Mouse (Mus musculus) stomach, embryonic 16.5 days (tissue): ENCODE results near the gene 4931406C07Rik. TPM values are rescaled to one million over a fixed set of nuclear protein-coding genes. Genes with fewer than 3 reads are reported as not detected.

Experiments
- ATAC-seq: fragments of 200-750 bp; cut with Nextera tagmentation; 2 replicates; pipeline ENCODE4 v1.8.0; 2017; ENCODE audit warnings: moderate number of reproducible peaks, moderate TSS enrichment; ENCODE audit not compliant: insufficient read depth, low FRiP score
- H3K27ac ChIP-seq: fragments of 300-500 bp; sonication (generic); 2 replicates; pipeline ENCODE4 v1.5.1; 2014; ENCODE audit warnings: low read length
- H3K27me3 ChIP-seq: fragments of 300-500 bp; sonication (generic); 2 replicates; pipeline ENCODE4 v1.6.1; 2014; ENCODE audit warnings: low read length, control low read depth, mixed read lengths; ENCODE audit not compliant: control insufficient read depth, insufficient read depth
- H3K36me3 ChIP-seq: fragments of 300-500 bp; sonication (generic); 2 replicates; pipeline ENCODE4 v1.6.1; 2014; ENCODE audit warnings: low read length; ENCODE audit not compliant: control insufficient read depth, insufficient read depth
- H3K4me1 ChIP-seq: fragments of 300-500 bp; sonication (generic); 2 replicates; pipeline ENCODE4 v1.6.1; 2014; ENCODE audit warnings: low read length, control low read depth, mixed read lengths; ENCODE audit not compliant: control insufficient read depth, insufficient read depth
- H3K4me2 ChIP-seq: fragments of 300-500 bp; sonication (generic); 2 replicates; pipeline ENCODE4 v1.6.1; 2014; ENCODE audit warnings: low read depth, low read length, mixed read lengths
- H3K4me3 ChIP-seq: fragments of 300-500 bp; sonication (generic); replicated peaks from 2 replicates; pipeline ENCODE4 v1.5.1; 2014; ENCODE audit warnings: mild to moderate bottlenecking, low read length
- H3K9ac ChIP-seq: fragments of 300-500 bp; sonication (generic); 2 replicates; pipeline ENCODE4 v1.6.1; 2014; ENCODE audit warnings: low read length
- H3K9me3 ChIP-seq: fragments of 300-500 bp; sonication (generic); replicated peaks from 2 replicates; pipeline ENCODE4 v1.6.1; 2016; ENCODE audit warnings: low read length, control low read depth; ENCODE audit not compliant: control insufficient read depth
- WGBS: fragments of 180-500 bp; shearing (Covaris S2); extraction: QIAGEN DNeasy Blood & Tissue Kit; methylation state at CpG from one replicate; pipeline ENCODE4 v1.1.7; 2014; 5-methylcytosine and 5-hydroxymethylcytosine counted together
- polyA plus RNA-seq: library from polyadenylated mRNA; unstranded; fragments of >200 nt; fragmentation: Nextera tagmentation; extraction: Ambion mirVana; gene quantifications from 2 replicates; pipeline ENCODE4 v1.2.1, GENCODE M21; 2015

Gene 4931406C07Rik
- polyA plus RNA-seq, 1 experiment from 2014 or later, result 8.9 TPM

- no peaks in the 10 kb centered on the region for H3K4me1 ChIP-seq
- no peak overlapping the region for H3K4me2 ChIP-seq
- no peak overlapping the region for H3K9ac ChIP-seq
- no peaks in the 10 kb centered on the region for H3K9me3 ChIP-seq
- H3K4me3 ChIP-seq, result no peak overlapping the region
- H3K27ac ChIP-seq, result no peak overlapping the region
- H3K36me3 ChIP-seq, result no peaks in the 10 kb centered on the region
- H3K27me3 ChIP-seq, result no peaks in the 10 kb centered on the region
- WGBS, result 74% methylated on average over 7 of the region's 7 CpGs
- ATAC-seq, result no peak; the same call in 1 of the 2 replicates
Measured at GRCm38 (mm10) chr9:15250376-15250775, 55.9 kb downstream of the 4931406C07Rik start.

- Histone ChIP-seq H3K36me3 (no peaks in the 10 kb centered on the region), H3K9me3 (no peaks in the 10 kb centered on the region), H3K4me2 (no peak overlapping the region), H3K27ac (peak overlapping the region; percentile 40), H3K27me3 (no peaks in the 10 kb centered on the region), H3K9ac (no peak overlapping the region), H3K4me1 (no peaks in the 10 kb centered on the region), H3K4me3 (no peak overlapping the region)
- peak; percentile 75; the same call in 1 of the 2 replicates for ATAC-seq
- WGBS, result 57% methylated on average over 14 of the region's 14 CpGs
Measured at GRCm38 (mm10) chr9:15245319-15246075, 60.8 kb downstream of the 4931406C07Rik start.

GRCm38 (mm10) chr9:15242130-15242529, 64.1 kb downstream of the 4931406C07Rik start:
- no peak overlapping the region for H3K4me3 ChIP-seq
- no peak overlapping the region for H3K4me2 ChIP-seq
- ATAC-seq, result no peak
- H3K36me3 ChIP-seq, result no peaks in the 10 kb centered on the region
- H3K27me3 ChIP-seq, result 0 out of 2 replicates have a peak, but pooled peaks cover 4% of the 10 kb centered on the region
- WGBS, result 87% methylated on average over 1 of the region's 1 CpGs
- H3K9me3 ChIP-seq, result no peaks in the 10 kb centered on the region
- no peak overlapping the region; the same call in 1 of the 2 replicates for H3K27ac ChIP-seq
- H3K9ac ChIP-seq, result no peak overlapping the region
- H3K4me1 ChIP-seq, result no peaks in the 10 kb centered on the region

GRCm38 (mm10) chr9:15241596-15241939, 64.7 kb downstream of the 4931406C07Rik start:
- 39% methylated on average over 9 of the region's 9 CpGs for WGBS
- Histone ChIP-seq H3K4me3 (no peak overlapping the region), H3K9me3 (no peaks in the 10 kb centered on the region), H3K27me3 (0 out of 2 replicates have a peak, but pooled peaks cover 4% of the 10 kb centered on the region), H3K36me3 (no peaks in the 10 kb centered on the region), H3K4me1 (no peaks in the 10 kb centered on the region), H3K9ac (no peak overlapping the region), H3K4me2 (no peak overlapping the region), H3K27ac (peak overlapping the region; percentile 47; the same call in 1 of the 2 replicates)
- peak; percentile 21; the same call in 1 of the 2 replicates for ATAC-seq

GRCm38 (mm10) chr9:15240863-15241595, 65.2 kb downstream of the 4931406C07Rik start:
- Histone ChIP-seq H3K9me3 (no peaks in the 10 kb centered on the region), H3K4me1 (no peaks in the 10 kb centered on the region), H3K36me3 (no peaks in the 10 kb centered on the region), H3K4me2 (no peak overlapping the region), H3K27ac (no peak overlapping the region), H3K9ac (no peak overlapping the region), H3K4me3 (no peak overlapping the region), H3K27me3 (0 out of 2 replicates have a peak, but pooled peaks cover 4% of the 10 kb centered on the region)
- ATAC-seq, result no peak
- 63% methylated on average over 6 of the region's 6 CpGs for WGBS

- H3K27ac ChIP-seq, result no peak overlapping the region
Measured at GRCm38 (mm10) chr9:15240006-15240405, 66.2 kb downstream of the 4931406C07Rik start.

GRCm38 (mm10) chr9:15239042-15239925, 67.0 kb downstream of the 4931406C07Rik start, which contains the start of gene Vstm5:
Gene Vstm5, plus strand, starts transcription at chr9:15239045.
- Histone ChIP-seq H3K4me1 (no peaks in the 10 kb centered on the region), H3K9me3 (no peaks in the 10 kb centered on the region), H3K36me3 (no peaks in the 10 kb centered on the region), H3K27me3 (0 out of 2 replicates have a peak, but pooled peaks cover 4% of the 10 kb centered on the region), H3K9ac (peak within 1 kb of the TSS; percentile 79), H3K4me3 (peak within 1 kb of the TSS; percentile 56), H3K4me2 (peak within 1 kb of the TSS; percentile 87), H3K27ac (peak within 1 kb of the TSS; percentile 60)
- ATAC-seq, result peak; percentile 81
- WGBS, result 4% methylated on average over 35 of the region's 35 CpGs

More at GRCm38 (mm10) chr9:15240006-15240405, 66.2 kb downstream of the 4931406C07Rik start:
- no peaks in the 10 kb centered on the region for H3K9me3 ChIP-seq
- H3K27me3 ChIP-seq, result 0 out of 2 replicates have a peak, but pooled peaks cover 4% of the 10 kb centered on the region
- no peaks in the 10 kb centered on the region for H3K4me1 ChIP-seq
- peak overlapping the region; percentile 87 for H3K4me2 ChIP-seq
- H3K9ac ChIP-seq, result no peak overlapping the region
- WGBS, result 91% methylated on average over 6 of the region's 6 CpGs
- H3K4me3 ChIP-seq, result peak overlapping the region; percentile 56; the same call in 1 of the 2 replicates
- H3K36me3 ChIP-seq, result no peaks in the 10 kb centered on the region
- no peak for ATAC-seq

- Histone ChIP-seq H3K27ac (peak overlapping the region; percentile 60; the same call in 1 of the 2 replicates), H3K9ac (peak overlapping the region; percentile 79), H3K4me3 (peak overlapping the region; percentile 56), H3K36me3 (no peaks in the 10 kb centered on the region), H3K4me2 (peak overlapping the region; percentile 87), H3K4me1 (no peaks in the 10 kb centered on the region), H3K9me3 (no peaks in the 10 kb centered on the region), H3K27me3 (0 out of 2 replicates have a peak, but pooled peaks cover 4% of the 10 kb centered on the region)
- 56% methylated on average over 16 of the region's 16 CpGs for WGBS
- ATAC-seq, result peak; percentile 43; the same call in 1 of the 2 replicates
Measured at GRCm38 (mm10) chr9:15238297-15238990, 67.8 kb downstream of the 4931406C07Rik start.
